Mouse (Mus musculus) c-Kit-positive CD71-negative TER-119-negative erythroid progenitor cells, embryonic 14.5 days (primary cell): ENCODE data around the gene Cgas.

ENCODE experiments used
- DNase-seq: peaks from one replicate; pipeline ENCODE4 v3.0.0-alpha.2; 2013; ENCODE audit warnings: low read depth

Gene Cgas

DNA sequence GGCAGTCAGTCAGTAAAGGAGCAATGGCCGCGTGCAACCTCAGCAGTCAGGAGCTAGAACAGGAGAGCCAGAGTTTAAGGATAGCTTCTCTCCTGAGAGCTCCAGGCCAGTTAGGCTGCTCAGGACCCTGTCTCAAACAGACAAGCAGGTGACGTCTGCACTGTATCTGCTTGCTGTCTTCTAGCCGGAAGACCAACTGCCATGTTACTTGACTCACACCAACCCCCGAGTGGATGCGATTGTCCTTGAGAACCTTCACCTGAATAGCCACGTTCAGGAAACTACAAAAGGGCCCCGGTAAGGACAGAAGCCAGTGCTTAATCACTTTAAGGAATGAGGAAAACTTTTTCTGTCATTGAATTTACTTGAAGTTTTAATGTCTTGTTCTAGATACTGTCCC lies 14.0 kb upstream of the Cgas start:
- DNase-seq: no peak

DNA sequence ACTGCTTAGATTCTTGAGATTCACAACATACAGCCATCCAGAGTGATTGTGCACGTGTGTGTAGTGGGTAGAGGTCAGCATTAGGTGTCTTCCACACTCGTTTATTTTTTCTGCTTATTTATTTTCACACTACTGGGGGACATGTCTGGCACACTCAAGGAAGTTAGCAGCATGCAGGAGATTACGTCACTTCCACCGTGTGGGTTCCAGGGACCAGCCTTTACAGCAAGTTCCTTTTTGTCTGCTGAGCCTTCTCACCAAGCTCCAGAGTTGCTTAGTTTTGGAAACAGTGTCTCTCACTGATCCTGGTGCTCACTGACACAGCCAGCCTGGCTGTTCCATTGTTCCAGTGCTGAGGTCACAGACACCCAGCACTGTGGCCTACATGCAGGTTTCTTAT lies 8.3 kb upstream of the Cgas start:
- no peak for DNase-seq

DNA sequence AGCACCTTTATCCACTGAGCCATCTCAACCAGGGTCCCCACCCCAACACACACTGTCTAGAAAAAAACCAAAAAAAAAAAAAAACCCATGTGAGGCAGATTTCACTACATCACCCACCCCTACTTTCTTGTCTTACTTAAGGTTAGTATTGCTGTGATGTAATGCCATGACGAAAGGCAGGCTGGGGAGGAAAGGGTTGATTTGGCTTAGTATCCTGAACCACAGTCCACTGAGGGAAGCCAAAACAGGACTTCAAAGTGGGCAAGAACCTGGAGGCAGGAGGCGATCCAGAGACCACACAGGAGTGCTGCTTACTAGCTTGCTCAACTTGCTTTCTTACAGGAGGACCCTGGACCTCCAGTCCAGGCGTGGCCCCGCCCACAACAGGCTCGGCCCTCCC lies 7.4 kb upstream of the Cgas start:
- no peak for DNase-seq

DNA sequence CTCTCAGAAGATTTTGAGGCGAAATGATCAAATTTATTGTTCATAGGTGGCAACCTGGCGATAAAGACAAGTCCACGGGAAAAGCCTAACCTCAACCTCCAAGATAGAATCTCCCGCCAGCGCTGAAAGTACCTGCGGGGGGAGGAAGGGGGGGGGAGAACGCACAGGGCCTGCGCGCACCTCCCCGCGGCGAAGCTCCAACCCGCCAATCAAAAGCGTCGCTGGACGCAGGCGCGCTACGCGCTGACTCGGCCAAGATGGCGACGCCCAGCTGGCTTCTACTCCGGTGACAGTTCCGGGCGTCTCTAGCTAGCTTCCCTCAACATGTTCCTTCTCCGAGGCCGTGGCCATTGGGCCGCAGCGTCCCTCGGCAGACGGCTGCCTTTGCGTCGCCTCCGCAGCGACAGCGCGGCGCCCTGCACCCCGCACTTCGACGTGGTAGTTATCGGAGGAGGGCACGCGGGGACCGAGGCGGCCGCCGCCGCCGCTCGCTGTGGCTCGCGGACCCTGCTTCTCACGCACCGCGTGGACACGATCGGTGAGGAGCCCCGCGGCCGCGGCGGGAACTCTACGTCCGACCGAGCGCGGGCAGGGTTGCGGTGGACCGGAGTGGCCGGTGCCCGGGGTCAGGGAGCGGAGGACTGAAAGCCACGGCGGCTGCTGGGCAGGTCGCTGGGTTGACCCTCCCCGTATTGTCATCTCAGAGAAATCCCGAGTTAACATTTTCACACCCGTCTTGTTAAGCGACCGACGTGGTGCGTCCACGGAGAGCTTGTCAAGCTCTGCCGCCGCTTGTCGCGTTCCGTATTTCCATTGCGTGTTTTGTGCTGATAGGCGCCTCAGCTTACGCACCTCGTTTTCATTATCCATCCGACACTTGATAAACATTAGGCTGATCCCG lies 5.2 kb upstream of the Cgas start, which contains the start of the genes Mto1 and Gm17324:
Gene Mto1, plus strand, starts transcription at position 236 of the 901 bp plus-strand sequence.
Gene Gm17324, minus strand, starts transcription at position 814 of the 901 bp plus-strand sequence.
- peak; percentile 87 for DNase-seq

DNA sequence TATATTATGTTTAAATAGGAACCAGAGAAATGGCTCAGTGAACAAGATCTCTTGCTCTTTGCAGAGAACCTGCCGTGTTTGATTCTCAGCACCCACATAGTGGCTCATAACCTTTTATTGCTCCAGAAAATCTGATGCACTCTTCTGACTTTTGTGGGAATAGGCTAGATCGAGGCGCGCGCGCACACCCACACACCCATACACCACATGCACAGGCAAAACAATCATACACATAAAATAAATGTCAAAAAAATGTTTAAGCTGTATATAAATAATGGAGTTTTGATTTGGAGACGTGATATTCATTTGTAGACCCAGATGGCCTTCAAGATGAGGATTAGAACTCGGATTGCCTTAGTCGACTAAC lies 4.6 kb upstream of the Cgas start:
- no peak for DNase-seq

DNA sequence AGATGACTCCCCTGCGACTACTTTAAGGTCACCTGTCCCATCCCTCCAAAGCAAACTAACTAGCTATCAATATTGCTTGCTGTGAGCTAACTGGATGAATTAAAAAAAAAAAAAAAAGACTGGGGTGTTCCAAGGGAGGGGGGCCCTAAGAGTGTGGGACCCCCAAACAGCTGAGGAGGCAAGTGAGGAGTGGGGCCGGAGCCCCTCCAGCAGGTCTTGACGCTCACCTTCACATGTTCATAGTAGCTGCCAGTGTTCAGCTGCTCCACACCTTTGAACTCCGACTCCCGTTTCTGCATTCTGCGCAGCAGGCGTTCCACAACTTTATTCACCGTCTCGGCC lies 829 bp downstream of the Cgas start:
- DNase-seq: no peak

DNA sequence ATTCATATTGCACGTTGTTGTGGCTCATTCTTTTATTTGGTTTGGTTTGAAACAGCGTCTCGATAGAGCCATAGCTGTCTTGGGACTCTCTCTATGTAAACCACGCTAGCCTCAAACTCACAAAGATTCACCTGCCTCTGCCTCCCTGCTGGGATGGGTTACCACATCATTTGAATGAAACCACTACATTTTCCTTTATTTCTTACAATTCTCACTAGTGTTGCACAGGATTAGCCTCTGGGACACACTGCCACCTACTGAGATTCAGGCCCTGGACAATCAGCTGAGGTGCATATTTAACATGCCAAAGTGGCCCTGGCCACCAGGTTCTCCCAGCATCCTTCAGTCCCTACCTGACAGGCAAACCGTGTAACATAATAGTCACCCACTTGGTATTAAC lies 3.6 kb downstream of the Cgas start:
- DNase-seq: no peak

DNA sequence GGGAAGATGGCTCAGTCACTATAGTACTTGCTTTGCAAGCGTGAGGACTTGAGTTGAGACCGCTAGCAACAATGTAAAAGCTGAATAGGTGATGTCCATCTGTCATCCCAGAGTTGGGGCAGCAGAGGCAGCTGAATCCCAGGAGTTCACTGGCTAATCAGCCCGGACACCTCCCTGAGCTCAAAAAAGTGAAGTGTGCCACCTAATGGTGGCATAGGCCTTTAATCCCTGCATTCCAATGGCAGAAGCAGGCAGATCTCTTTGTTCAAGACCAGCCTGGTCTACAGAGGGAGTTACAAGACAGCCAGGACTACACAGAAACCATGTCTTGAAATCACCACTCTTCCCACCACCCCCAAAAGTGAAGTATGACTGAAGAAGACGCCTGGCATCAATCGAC lies 10.6 kb downstream of the Cgas start:
- DNase-seq: no peak

DNA sequence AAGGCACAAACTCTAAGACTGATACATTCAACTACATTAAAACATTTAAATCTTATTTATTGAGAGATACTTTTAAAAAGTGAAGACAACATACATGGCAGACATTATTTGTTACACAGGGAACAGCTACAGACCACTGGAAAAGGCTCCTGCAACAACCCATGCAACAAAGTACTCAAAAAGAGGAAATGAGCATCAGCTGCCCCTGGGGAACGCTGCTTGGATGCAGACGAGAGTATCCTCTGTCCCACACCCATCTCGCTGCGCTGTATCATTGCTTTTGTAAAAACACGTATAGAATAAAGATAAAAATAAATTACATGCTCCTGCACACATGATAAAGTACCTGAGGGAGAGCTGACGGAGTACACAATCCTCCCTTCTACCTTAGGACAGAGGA lies 12.6 kb downstream of the Cgas start:
- DNase-seq: no peak

DNA sequence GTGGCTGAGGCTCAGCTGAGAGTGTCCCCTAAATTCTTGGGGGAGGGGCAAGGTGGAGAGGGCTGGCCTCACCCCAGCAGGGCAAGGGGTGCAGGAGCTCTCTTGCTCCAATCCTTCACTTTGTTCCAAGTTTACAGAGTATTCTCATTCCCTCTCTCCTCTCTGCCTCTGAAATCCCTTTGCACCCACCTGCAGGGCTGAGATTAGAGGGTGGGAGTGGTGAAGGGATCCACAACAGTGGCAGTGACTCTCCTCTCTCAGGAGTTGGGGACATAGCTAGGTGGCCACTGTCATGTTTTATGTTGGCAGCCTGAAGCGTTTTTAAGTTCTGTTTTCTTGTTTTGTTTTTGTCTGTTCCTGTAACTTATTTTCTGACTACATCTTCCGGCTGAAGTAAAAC lies 13.5 kb downstream of the Cgas start:
- no peak for DNase-seq

DNA sequence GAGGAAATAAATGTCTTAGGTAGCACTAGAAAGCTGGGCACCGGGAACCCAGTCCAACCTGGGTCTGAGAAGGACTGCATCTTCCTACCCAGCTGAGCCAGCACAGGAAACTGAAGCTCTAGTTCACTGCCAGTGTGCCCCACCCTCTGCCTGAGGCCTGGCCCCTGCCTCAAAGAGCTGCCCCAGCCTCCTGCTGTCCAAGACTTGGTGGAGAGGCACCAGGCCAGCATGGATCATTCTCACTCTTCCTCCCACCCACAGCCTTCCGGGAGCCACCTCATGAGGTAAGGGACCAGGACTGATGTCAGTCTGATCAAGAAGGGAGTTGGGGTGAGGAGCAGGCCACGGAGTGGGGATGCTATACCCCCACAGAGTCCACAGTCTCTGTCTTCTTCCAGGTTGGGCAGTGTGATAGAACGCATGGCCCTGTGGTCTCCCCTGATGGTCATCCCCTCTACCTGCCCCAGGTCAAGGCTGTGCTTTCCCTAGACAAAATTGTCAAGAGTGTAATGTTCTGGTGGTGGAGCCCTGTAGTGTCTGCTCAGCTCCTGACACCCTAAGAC lies 14.1 kb downstream of the Cgas start:
- no peak for DNase-seq

DNA sequence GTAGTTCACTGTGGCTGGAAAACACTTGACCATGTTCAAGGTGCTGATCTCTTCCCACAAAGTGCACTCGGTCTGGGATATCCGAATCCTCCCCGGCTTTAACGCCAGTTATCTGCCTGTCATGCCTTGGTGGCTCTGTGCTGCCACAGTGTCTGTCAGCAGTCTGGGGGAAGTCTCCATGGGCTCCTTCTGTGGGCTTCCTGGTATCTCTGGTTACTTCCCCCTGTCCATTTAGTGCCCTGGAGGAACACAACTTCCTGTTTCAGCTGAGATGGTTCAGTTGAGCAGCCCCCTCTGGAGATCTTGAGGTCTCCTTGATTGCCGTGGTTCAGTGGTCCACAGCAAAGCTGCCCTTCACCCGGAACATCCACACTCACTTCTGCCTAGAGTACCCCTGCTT lies 14.9 kb downstream of the Cgas start:
- no peak for DNase-seq

DNA sequence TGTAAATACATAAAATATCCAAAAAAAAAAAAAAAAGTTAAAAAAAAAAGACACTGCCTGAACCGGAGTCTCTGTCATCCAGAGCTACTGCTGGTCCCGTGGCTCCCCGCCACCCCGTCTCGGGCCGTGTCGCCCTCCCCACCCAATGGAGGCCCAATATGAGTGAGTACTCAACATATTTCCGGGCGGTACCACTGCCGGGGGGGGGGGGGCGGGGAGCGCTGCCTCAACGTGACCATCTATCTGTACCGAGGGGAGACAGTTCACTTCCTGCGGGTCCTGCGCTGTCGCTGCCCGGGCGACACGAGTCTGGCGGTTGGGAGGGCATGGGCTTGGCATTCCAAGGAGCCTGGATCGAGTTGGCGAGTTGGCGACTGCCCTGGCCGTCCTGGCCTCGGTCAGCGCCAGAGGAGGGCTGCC lies 15.7 kb downstream of the Cgas start:
- DNase-seq: no peak

DNA sequence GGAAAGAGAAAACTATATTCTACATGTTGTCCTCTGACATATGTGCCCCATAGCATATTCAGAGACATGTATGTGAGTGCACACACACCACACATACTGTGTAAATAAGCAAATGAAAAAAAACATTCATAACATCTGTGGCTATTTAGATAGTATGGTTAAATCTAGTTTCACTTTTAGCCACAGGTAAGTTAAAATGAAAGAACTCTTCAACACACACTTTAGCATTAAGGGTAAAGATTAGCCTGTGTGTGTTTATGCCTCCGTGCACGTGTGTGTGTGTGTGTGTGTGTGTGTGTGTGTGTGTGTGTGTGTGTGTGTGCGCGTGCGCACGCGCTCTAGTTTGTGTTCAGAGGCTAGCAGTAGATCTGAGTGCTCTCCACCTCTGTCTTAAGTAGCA lies 41.4 kb downstream of the Cgas start:
- DNase-seq: no peak

DNA sequence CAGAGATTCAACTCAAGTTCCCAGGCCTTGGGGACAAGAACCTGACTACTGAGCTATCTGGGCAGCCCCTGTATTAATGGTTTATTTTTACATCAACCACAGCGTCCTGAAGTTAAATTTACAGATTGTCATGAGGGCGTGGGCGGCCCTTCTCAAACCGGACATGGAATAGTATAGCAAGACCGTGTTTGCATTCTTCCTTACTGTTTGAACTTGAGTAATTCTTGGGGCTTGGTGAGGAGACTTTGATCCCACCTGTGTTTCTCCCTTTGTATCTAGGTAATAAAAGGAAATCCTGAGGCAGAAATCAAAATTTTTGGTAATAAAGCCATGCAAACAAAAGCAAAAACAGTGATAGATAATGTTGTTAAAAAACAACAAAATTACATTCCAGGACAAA lies 42.5 kb downstream of the Cgas start:
- DNase-seq: no peak

DNA sequence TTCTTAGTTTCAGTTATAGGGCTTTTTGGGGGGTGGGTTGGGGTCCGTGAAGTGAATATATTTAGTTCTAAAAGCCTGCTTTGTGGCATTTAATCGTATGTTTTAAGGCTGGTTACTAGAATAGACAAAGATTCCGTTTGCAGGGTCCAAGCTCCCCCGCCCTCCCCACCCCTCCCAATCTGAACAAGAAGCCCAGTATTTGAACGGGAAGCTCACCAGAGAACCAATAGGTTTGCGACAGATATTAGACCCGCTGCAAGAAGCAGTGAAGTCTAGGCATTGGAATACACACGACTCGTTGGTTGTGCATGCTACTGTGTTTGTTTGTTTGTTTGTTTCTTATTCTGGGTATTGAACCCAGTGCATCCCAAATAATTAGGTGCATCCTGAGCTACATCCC lies 46.5 kb downstream of the Cgas start:
- DNase-seq: no peak

DNA sequence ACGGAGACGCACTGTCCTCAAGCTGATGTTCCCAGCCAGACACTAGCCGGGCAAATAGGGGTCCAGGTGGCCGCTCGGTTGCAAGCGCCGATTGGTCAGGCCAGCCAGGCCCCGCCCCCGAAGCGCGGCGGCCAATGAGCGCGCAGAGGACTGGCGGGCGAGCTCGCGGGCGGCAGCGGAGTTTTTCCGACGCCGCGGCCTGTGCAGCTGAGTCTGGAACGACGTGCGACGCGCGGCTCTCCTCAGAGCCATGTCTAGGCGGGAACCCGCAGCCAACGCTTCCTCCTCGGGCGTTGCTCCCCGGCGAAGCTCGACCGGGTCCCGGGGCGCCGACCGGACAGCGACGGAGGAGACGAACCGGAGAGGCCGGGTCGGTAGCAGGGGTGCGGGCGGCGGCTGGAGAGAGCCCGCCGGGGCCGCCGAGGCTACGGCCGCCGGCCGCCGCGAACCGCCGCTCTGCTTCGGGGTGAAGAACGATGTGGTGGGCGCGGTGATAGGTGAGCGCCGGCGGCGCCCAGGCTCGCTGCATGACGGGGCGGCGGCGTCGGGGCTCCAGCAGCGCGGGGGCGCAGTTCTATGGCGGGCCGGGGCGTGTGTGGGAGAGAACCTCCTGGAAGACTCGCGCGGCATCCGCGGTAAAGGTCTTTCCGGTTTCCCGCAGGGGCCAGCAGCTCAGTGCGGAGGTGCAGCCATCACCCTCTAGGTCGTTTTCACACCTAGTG lies 47.2 kb downstream of the Cgas start, which contains the start of gene Ddx43:
Gene Ddx43, plus strand, starts transcription at position 148 of the 722 bp plus-strand sequence.
- peak; percentile 18 for DNase-seq

DNA sequence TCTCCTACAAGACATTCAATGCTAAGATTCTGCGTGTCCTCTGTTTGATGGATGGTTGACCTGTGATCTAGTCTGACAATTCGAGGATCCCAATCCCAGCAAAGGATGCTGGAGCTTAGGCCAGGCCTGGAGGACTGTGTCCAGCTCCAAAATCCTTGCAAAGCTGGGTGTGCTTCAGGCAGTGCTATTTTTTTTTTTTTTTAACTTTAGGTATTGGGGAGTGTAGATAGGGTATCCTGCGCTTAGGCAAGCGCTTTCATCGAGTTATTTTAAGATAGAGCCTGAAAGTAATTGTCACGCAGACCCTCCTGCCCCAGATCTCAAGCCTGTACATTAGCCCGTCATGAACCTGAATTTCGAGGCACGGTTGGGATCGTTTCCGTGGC lies 47.8 kb downstream of the Cgas start:
- DNase-seq: no peak

DNA sequence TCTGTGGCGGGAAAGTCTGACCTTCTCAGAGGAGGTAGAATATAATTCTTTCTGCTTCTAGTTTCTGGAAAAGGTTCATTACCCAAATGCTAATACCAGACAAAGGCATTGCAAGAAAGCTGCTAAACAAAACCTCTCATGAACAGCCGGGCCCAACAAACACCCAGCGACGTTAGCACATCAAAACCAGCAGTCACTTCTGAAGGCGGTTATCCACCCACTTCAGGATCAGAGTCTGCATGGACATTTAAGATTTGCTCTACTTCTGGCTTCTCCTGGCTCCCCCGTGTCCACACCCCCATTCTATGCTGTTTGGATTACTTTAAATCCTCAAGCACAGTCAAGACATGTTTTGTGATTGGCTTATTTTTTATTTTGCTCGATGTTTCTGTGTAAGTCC lies 48.4 kb downstream of the Cgas start:
- no peak for DNase-seq

DNA sequence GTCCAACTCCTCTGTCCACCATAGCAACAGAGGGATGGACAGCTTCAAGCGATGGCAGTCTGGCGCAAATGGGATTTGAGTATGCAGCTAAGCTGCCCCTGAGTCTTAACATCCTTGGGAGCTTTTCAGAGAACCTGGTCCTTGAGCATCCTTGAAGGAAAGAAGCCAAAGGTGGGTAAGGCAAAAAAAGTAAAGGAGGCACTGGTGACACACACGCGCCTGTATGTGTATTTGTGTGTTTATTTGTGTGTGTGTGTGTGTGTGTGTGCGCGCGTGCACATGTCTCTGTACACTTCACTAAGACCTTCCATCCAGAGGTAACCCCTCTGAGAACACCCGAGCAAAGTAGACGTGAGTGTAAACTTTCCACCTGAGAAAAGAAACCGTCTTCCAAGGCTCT lies 49.3 kb downstream of the Cgas start:
- DNase-seq: no peak

DNA sequence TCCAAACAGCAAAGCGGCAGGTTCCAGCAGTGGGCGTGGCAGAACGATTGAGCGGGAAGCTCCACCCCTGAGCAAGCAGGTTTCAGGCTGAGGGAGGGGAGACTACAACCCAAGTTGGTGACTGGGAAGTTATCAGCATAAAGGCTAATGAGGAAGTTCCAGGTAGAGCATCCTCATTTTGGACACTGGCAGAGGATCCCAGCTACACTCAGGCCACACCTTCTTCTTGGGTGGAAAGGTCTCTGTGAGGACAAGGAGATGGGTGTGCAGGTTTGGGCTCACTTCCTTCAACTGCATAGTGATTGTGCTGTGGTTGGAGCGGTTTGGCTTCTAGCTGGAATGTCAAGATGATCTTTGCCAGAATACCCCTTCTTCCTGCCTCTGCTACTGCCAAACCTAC lies 53.1 kb downstream of the Cgas start:
- DNase-seq: no peak

DNA sequence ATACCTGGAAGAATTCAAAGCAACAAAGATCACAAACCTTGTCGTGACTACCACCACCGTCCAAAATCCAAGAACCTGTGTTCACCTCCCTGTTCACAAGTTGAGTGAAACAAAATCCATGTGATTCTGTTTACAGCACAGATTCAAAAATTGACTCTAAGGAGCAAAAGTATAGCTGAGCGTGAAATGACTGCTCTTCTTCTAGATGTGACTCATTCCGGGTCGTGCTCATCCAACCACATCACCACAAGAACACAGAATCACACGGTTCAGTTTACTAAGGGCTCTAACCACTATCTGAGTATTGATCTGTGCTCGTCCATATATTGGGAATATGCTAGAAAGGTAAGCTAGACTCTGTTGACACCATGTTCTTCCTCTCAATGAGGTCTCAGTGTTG lies 56.1 kb downstream of the Cgas start:
- no peak for DNase-seq

DNA sequence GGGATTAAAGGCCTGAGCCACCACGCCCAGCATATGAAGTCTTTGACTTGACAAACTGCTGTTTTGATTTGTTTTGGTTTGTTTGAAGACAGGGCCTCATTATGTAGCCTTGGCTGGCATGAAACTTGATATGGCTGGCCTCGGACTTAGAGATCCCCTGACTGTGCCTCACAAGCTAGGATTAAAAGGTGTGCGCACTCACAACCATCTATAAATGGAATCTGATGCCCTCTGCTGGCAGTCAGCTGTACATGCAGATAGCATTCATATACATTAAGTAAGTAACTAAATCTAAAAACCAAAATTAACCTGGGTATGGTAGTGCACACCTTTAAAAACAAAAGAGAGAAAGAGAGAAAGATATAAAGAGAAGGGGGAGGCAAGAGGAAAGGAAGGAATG lies 57.1 kb downstream of the Cgas start:
- no peak for DNase-seq
